Mouse (Mus musculus) limb, embryonic 12.5 days (tissue): ENCODE results near the gene Epha10. TPM values are rescaled to one million over a fixed set of nuclear protein-coding genes. Genes with fewer than 3 reads are reported as not detected.
A peak's percentile ranks its signal among the peaks of the same experiment; 100 is the strongest.
"Not testable (repeated sequence)": the region's sequence is repeated elsewhere in the genome, so short reads cannot be mapped to it uniquely, and the experiment has no call there.

ENCODE experiments used
- ATAC-seq: fragments of 200-750 bp; cut with Nextera tagmentation; 2 replicates; pipeline ENCODE4 v1.8.0; 2017; ENCODE audit warnings: low read depth, moderate TSS enrichment; ENCODE audit not compliant: insufficient number of reproducible peaks, insufficient read depth, low FRiP score, low TSS enrichment
- H3K27ac ChIP-seq: fragments of 300-500 bp; sonication (generic); 2 replicates; pipeline ENCODE4 v1.5.1; 2016; ENCODE audit warnings: mild to moderate bottlenecking, moderate library complexity
- H3K27me3 ChIP-seq: fragments of 300-500 bp; sonication (generic); 2 replicates; pipeline ENCODE4 v1.6.1; 2016; ENCODE audit warnings: mild to moderate bottlenecking, moderate library complexity
- H3K36me3 ChIP-seq: fragments of 300-500 bp; sonication (generic); 2 replicates; pipeline ENCODE4 v1.6.1; 2016; ENCODE audit warnings: mild to moderate bottlenecking, moderate library complexity
- H3K4me1 ChIP-seq: fragments of 300-500 bp; sonication (generic); replicated peaks from 2 replicates; pipeline ENCODE4 v1.6.1; 2016
- H3K4me2 ChIP-seq: fragments of 300-500 bp; sonication (generic); 2 replicates; pipeline ENCODE4 v1.6.1; 2016; ENCODE audit warnings: mild to moderate bottlenecking, moderate library complexity
- H3K4me3 ChIP-seq: fragments of 300-500 bp; sonication (generic); replicated peaks from 2 replicates; pipeline ENCODE4 v1.5.1; 2016; ENCODE audit warnings: mild to moderate bottlenecking
- H3K9ac ChIP-seq: fragments of 300-500 bp; sonication (generic); replicated peaks from 2 replicates; pipeline ENCODE4 v1.6.1; 2016; ENCODE audit warnings: mild to moderate bottlenecking, moderate library complexity
- H3K9me3 ChIP-seq: fragments of 300-500 bp; sonication (generic); 2 replicates; pipeline ENCODE4 v1.6.1; 2016; ENCODE audit warnings: mild to moderate bottlenecking, moderate library complexity
- WGBS: fragments of 180-500 bp; shearing (Covaris S2); methylation state at CpG from one replicate; pipeline ENCODE4 v1.1.7; 2016; 5-methylcytosine and 5-hydroxymethylcytosine counted together
- polyA plus RNA-seq: library from polyadenylated mRNA; unstranded; fragments of >200 nt; fragmentation: Nextera tagmentation; extraction: Ambion mirVana; gene quantifications from 2 replicates; pipeline ENCODE4 v1.2.1, GENCODE M21; 2016

Epha10 gene
- polyA plus RNA-seq, 1 experiment from 2014 or later = 0.15 TPM

DNA sequence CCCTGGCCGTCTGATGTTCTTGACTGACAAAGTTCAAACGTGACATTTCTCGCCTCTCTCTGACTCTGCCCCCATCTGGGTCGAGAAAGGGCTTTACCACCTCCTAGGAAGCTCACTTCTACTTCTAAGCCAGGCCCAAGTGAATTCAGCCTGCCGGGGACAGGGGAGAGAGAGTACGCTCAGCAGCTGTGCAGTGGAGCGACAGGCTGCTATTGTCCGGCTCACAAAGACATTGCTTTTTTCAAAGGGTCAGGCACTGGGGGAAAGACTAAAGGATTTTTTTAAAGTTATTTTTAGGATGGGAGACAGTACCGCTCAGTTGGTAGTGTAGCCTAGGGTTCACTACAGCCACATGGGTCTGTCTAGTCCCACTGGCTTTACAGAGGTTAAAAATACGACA lies 17.7 kb downstream of the Epha10 start:
- no peak overlapping the region for H3K27ac ChIP-seq
- 71% methylated on average over 10 of the region's 10 CpGs for WGBS
- H3K4me2 ChIP-seq = no peak overlapping the region
- H3K4me3 ChIP-seq = no peak overlapping the region
- peaks cover 11% of the 10 kb centered on the region for H3K4me1 ChIP-seq
- no peak overlapping the region for H3K9ac ChIP-seq
- H3K27me3 ChIP-seq = peaks cover 88% of the 10 kb centered on the region
- no peaks in the 10 kb centered on the region for H3K36me3 ChIP-seq
- no peaks in the 10 kb centered on the region for H3K9me3 ChIP-seq
- no peak for ATAC-seq

DNA sequence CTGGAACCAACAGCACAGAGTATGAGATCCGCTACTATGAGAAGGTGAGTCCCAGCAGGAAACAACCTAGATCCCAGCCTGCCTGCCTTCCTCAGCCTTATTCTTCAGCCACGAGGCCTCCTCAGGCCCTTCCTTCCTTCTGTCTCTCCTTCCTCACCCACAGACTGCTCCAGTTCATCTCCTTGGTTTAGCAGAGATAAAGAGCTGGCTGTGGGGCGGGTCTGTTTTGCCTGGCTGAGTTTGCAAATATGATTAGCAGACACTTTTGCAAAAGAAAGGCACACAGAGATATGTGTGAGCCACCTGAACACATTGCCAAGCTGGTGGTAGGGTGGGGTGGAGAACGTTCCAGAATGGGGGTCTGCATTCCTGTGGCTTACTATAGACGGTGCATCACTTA lies 19.2 kb downstream of the Epha10 start:
- Histone ChIP-seq H3K27me3 (peaks cover 85% of the 10 kb centered on the region), H3K36me3 (no peaks in the 10 kb centered on the region), H3K27ac (no peak overlapping the region), H3K9ac (no peak overlapping the region), H3K4me1 (peaks cover 2% of the 10 kb centered on the region; the same call in 1 of the 2 replicates), H3K4me3 (no peak overlapping the region), H3K4me2 (no peak overlapping the region), H3K9me3 (no peaks in the 10 kb centered on the region)
- ATAC-seq = no peak
- 63% methylated on average over 5 of the region's 5 CpGs for WGBS

DNA sequence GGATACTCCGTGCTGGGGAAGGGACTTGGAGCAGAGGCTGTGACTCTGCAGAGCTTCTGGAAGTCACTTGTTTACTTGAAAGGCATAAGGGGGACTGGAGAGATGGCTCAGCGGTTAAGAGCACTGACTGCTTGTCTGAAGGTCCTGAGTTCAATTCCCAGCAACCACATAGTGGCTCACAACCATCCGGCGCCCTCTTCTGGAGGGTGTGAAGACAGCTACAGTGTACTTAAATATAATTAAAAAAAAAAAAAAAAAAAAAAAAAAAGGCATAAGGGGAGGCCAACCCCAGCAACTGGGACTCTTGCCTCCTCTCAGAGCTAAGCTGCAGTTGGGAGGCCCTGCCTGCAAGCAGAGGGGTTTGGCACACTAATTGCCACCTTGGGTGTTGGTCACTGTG lies 24.7 kb downstream of the Epha10 start:
- H3K27me3 ChIP-seq = peaks cover 43% of the 10 kb centered on the region
- no peak overlapping the region for H3K27ac ChIP-seq
- H3K9ac ChIP-seq = no peak overlapping the region
- H3K4me2 ChIP-seq = no peak overlapping the region
- ATAC-seq = no peak
- H3K4me1 ChIP-seq = peaks cover 12% of the 10 kb centered on the region
- 77% methylated on average over 4 of the region's 4 CpGs for WGBS
- no peaks in the 10 kb centered on the region for H3K36me3 ChIP-seq
- H3K9me3 ChIP-seq = 0 out of 2 replicates have a peak, but pooled peaks cover 4% of the 10 kb centered on the region
- H3K4me3 ChIP-seq = no peak overlapping the region

DNA sequence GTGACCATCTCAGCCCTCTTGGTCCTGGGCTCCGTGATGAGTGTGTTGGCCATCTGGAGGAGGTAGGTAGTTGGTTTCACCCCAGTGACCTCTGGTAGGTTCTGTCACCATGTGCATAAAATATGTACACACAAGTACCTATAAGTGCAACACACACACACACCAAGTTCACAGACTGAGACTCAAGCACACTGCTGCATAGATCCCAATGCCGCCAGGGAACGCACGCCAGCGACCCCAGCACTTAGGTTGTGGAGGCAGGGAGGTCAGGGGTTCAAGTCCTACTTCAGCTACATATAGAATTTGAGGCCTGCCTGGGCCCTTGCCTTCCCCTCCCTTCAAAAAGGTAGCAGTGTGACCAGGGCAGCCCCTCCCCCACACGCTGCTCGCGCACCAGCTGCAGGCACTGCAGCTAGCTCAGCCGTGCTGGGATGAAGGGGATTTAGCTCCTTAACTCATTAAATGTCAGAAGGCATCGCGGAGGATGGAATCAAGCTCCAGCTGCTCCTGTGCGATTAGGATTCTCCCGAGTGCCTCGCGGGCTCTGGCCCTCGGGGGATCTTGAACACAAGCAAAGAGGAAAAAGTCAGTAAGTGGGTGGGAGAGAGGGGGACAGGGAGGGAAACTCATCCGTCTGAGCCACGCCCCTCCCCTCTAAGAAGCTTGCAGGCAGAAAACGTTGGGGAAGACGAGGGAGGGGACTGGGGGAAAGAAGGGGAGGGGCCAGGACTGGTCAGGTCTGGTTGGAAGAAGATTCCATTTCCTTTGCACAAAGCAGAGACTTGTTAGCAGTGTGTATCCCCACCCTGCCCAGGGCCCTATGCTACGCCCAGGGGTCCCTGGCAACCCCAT lies 25.5 kb downstream of the Epha10 start:
- H3K9ac ChIP-seq = peak overlapping the region; percentile 51
- peaks cover 7% of the 10 kb centered on the region; the same call in 1 of the 2 replicates for H3K9me3 ChIP-seq
- H3K27me3 ChIP-seq = peaks cover 41% of the 10 kb centered on the region
- no peak overlapping the region; the same call in 1 of the 2 replicates for H3K27ac ChIP-seq
- H3K4me1 ChIP-seq = peaks cover 12% of the 10 kb centered on the region
- peak overlapping the region; percentile 60 for H3K4me2 ChIP-seq
- no peaks in the 10 kb centered on the region for H3K36me3 ChIP-seq
- WGBS = 8% methylated on average over 21 of the region's 21 CpGs
- peak overlapping the region; percentile 25 for H3K4me3 ChIP-seq
- ATAC-seq = peak; percentile 72

DNA sequence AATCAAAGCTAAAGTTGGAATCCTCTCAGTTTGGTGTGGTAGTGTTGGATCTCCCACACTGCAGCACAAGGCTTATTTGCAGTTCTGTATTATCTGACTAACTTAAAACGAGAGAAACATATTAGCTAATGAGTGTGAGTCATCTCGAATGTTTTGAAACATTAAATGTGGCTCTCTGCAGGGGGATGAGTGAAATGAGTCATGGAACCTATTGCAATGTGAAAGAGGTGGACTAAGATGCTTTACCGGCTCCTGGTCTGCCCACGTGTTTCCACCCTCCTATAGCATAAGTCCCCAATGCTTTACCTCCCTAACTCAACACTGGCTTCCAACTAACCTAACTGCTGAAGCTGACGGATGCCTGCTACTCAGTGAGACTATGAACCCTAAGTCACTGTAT lies 47.4 kb downstream of the Epha10 start:
- no peaks in the 10 kb centered on the region for H3K27me3 ChIP-seq
- H3K9ac ChIP-seq = no peak overlapping the region
- no peak overlapping the region for H3K4me2 ChIP-seq
- H3K4me3 ChIP-seq = no peak overlapping the region
- no peak overlapping the region for H3K27ac ChIP-seq
- no peaks in the 10 kb centered on the region for H3K4me1 ChIP-seq
- H3K9me3 ChIP-seq = no peaks in the 10 kb centered on the region
- H3K36me3 ChIP-seq = peaks cover 79% of the 10 kb centered on the region
- WGBS = 85% methylated on average over 5 of the region's 5 CpGs
- ATAC-seq = no peak

DNA sequence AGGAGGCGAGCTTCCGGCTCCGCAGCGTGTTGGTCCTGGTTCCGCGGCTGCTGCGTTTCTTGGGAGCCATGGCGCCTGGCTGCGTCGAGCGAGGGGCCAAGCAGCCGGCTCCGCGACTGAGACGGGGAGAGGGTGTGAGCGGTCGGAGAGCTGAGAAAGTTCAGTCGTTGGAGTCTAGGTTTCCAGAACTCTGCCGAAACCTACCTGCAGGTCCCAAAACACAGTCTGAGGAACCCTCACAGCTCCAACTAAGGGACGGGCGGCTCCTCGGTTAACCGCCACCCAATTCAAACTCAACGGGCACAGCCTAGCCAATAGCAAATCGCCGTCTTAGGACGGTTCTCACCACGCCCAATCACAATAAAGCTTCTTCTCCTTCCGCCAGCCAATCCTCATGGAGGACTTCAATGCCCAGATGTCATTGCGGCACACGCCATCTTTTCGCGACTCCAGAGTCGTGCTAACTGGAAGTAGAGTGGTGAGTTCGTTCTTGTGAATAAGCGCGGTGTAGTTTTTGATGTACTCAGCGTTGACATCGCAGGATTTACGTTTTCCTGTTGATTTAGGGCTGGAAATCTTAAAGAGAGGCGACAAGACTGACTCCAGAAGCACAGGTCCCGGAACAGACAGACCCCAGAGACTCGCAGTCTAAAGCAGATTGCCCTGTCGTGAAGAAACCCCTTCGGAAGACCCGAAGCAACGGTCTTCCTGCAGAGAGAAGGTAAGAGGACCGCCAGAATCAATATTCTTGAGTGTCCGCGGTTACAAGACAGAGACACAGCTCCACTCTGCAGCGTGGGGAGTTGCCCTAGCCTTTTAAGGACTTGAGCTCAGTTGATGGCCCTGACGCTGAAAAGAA lies 56.1 kb downstream of the Epha10 start, which contains the start of gene 9930104L06Rik:
Gene 9930104L06Rik (plus strand): TSS at position 436 of the 859 bp plus-strand sequence.
- H3K27ac ChIP-seq = peak within 1 kb of the TSS; percentile 59; the same call in 1 of the 2 replicates

DNA sequence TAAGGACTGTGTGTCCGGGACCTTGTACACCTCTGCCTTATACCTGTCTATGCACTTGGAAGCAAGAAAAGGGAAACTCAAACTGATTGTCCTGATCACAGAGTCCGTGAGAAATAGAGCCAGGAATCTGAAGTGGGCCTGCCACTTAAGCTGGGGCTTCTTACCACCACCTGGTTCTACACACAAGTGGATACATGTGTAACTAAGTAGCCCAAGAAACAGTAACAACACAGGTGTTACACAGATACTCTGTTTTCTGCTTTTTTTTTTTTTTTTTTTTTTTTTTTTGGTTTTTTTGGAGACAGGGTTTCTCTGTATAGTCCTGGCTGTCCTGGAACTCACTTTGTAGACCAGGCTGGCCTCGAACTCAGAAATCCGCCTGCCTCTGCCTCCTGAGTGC lies 58.5 kb downstream of the Epha10 start, which contains the start of gene Cdca8:
Gene Cdca8 (minus strand): TSS at position 101 of the 400 bp plus-strand sequence.
- not testable (repeated sequence) for H3K9me3 ChIP-seq, H3K9ac ChIP-seq, H3K27me3 ChIP-seq, H3K27ac ChIP-seq, ATAC-seq, H3K4me2 ChIP-seq
- WGBS = 93% methylated on average over 4 of the region's 4 CpGs
- H3K4me3 ChIP-seq = peak within 1 kb of the TSS; percentile 84
- H3K4me1 ChIP-seq = peaks cover 20% of the 10 kb centered on the region
- peaks cover 41% of the 10 kb centered on the region for H3K36me3 ChIP-seq

More for the DNA sequence above, 56.1 kb downstream of the Epha10 start, which contains the start of gene 9930104L06Rik:
- peaks cover 31% of the 10 kb centered on the region for H3K36me3 ChIP-seq
- peak within 1 kb of the TSS; percentile 84 for H3K4me3 ChIP-seq
- no peaks in the 10 kb centered on the region for H3K27me3 ChIP-seq
- H3K4me2 ChIP-seq = peak within 1 kb of the TSS; percentile 84
- H3K9ac ChIP-seq = peak within 1 kb of the TSS; percentile 76
- ATAC-seq = peak; percentile 96
- WGBS = under 1% methylated on average over 52 of the region's 52 CpGs
- H3K9me3 ChIP-seq = no peaks in the 10 kb centered on the region
- H3K4me1 ChIP-seq = peaks cover 20% of the 10 kb centered on the region

DNA sequence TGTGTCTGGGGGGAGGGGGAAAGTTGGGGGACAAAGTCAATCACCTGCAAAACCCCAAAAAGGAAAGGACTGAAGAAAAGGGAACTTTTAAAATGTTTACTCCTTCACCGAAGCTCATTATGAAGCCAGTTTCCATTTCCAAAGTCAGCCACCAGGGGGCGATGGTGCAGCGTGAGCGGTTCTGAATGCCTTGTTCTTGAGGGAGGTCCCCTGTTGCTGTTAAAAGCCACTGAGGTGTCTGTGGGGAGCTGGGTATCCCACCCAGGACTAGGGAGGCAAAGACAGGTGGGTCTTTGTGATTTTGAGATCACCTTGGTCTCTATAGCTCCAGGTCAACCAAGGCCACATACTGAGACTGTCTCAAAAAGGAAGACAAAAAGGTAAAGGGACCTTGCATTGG lies 62.3 kb downstream of the Epha10 start:
- Histone ChIP-seq H3K9me3 (no peaks in the 10 kb centered on the region), H3K36me3 (peaks cover 41% of the 10 kb centered on the region), H3K27me3 (peaks cover 26% of the 10 kb centered on the region), H3K9ac (no peak overlapping the region), H3K4me2 (no peak overlapping the region), H3K4me3 (no peak overlapping the region), H3K27ac (no peak overlapping the region), H3K4me1 (peaks cover 1% of the 10 kb centered on the region)
- ATAC-seq = no peak
- whole genome bisulfite sequencing = 5% methylated on average over 4 of the region's 4 CpGs

DNA sequence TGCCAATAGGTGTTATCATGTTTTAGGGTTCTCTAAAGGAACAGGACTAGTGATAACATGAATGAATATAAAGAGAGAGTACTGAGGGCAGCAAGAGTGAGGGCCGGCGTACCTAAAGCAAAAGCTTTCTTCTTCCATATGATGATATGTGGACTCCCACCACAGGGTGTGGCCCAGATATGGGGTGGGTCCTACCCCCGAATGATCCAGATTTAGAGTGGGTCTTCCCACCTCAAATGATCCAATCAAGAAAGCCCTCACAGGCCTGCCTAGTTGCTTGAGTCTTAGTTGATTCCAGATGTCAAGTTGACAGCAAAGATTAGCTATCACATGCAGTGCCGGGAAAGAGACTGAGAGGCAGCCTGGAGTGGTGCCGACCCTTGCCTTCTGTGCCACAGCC lies 63.1 kb downstream of the Epha10 start:
- Histone ChIP-seq H3K9ac (no peak overlapping the region), H3K4me3 (no peak overlapping the region), H3K27ac (no peak overlapping the region), H3K9me3 (no peaks in the 10 kb centered on the region), H3K36me3 (peaks cover 35% of the 10 kb centered on the region), H3K4me2 (no peak overlapping the region), H3K27me3 (peaks cover 33% of the 10 kb centered on the region), H3K4me1 (no peaks in the 10 kb centered on the region)
- 52% methylated on average over 5 of the region's 5 CpGs for WGBS
- no peak for ATAC-seq

DNA sequence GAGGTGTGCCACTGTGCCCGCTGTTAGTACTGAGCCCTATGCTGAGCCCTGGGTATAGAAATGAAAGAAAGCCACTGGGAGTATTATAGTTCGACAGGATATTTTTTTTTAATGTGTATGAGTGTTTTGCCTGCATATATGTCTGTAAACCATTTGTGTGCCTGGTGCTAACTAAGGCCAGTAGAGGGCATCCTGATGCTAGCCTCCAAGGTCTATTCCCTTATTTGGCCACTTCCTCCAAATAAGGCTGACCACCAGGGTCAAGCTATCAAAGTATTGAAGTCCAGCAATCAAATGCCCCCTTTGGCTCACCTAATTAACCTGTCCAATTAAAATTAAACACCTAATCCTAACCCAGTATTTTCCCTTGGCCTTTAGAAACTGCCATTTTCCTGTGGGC lies 64.3 kb downstream of the Epha10 start:
- Histone ChIP-seq H3K9me3 (no peaks in the 10 kb centered on the region), H3K27ac (no peak overlapping the region), H3K4me2 (no peak overlapping the region), H3K27me3 (peaks cover 45% of the 10 kb centered on the region), H3K9ac (no peak overlapping the region), H3K4me1 (peaks cover 6% of the 10 kb centered on the region), H3K36me3 (peaks cover 26% of the 10 kb centered on the region), H3K4me3 (no peak overlapping the region)
- ATAC-seq = no peak
- 52% methylated on average over 2 of the region's 2 CpGs for WGBS

DNA sequence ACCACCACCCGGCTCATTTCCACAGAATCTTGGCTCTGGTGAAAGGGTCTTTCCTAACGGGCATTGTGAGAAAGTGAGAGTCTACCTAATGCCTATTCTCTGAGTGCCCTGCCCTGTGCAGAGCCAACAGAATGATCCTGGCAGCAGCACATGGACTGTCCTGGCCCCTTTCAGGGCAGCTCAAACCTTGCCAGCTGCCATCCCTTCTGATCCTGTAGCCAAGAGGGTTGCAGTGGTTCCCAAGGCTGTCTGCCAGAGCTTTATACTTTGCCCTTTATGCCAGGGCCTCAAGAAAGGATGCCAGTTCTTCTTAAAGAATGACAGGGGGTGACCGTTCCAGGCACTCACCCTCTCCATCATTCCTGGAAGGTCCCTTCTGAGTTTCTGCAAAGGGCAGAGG lies 68.8 kb downstream of the Epha10 start:
- Histone ChIP-seq H3K9ac (no peak overlapping the region), H3K36me3 (no peaks in the 10 kb centered on the region), H3K4me3 (no peak overlapping the region), H3K4me1 (peaks cover 24% of the 10 kb centered on the region), H3K27ac (no peak overlapping the region), H3K9me3 (no peaks in the 10 kb centered on the region), H3K4me2 (no peak overlapping the region), H3K27me3 (peaks cover 80% of the 10 kb centered on the region)
- 74% methylated on average over 3 of the region's 3 CpGs for WGBS
- no peak for ATAC-seq
